ENCODE assay signal across 8 mouse cellular contexts in the genomic region with DNA sequence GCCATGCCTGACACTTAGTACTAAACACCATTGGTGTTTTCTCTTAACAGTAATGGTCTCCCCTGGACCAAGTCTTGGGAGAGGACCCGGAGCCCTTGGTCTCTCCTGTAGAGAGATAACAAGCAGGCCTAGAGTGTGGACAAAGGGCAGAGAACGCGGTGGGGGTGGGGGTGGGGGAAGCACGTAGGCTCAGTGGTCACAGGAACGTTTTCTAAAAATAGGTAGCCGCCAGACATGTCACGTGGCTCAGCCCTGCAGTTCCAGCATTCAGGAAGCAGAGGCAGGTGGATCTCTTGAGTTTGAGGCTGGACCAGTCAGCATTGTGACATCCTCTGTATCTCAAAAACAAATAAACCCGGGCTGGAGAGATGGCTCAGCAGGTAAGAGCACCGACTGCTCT. TPM values are rescaled to one million over a fixed set of nuclear protein-coding genes. Genes with fewer than 3 reads are reported as not detected.
A peak's percentile ranks its signal among the peaks of the same experiment; 100 is the strongest.
DNase-seq lines count a peak whose midpoint lies in the region; ATAC-seq lines count a peak whose summit lies in the region.

No protein-coding gene starts in this region.

- intact Hi-C loops in left cerebral cortex, postnatal 36 days (cut with DNase I), result loop anchor here (5.0 kb wide), 1 partner anchor 65 kb away; no protein-coding TSS in a partner anchor

- no peak overlapping the region for H3K27ac ChIP-seq in kidney, embryonic 14.5 days (ENCODE audit: low read depth, low read length)
- peak overlapping the region; percentile 94 for H3K27ac ChIP-seq in hindbrain, embryonic 14.5 days
- H3K27ac ChIP-seq in midbrain, embryonic 15.5 days, result peak overlapping the region; percentile 99

- H3K4me2 ChIP-seq in kidney, embryonic 14.5 days (replicated peaks; ENCODE audit: low read depth, low read length), result peak overlapping the region; percentile 71
- peak overlapping the region; percentile 83 for H3K4me2 ChIP-seq in hindbrain, embryonic 14.5 days (replicated peaks)
- peak overlapping the region; percentile 61 for H3K4me2 ChIP-seq in midbrain, embryonic 15.5 days

- no peaks in the 10 kb centered on the region for H3K9me3 ChIP-seq in kidney, embryonic 14.5 days (ENCODE audit: control insufficient read depth, low read length)
- H3K9me3 ChIP-seq in hindbrain, embryonic 14.5 days (ENCODE audit: control insufficient read depth, low read length), result no peaks in the 10 kb centered on the region
- no peaks in the 10 kb centered on the region for H3K9me3 ChIP-seq in midbrain, embryonic 15.5 days

- no peak for DNase-seq in kidney, adult 8-10 months
- DNase-seq in R1 (ENCODE audit: low read depth, low spot score), result peak; percentile 71
- DNase-seq in hindbrain, embryonic 14.5 days (ENCODE audit: low spot score), result no peak
- DNase-seq in left cerebral cortex, postnatal 36 days (ENCODE audit: low spot score in 2 of 2), result no peak
- no peak for DNase-seq in layer of hippocampus, adult 8-10 months (ENCODE audit: low spot score in 2 of 2)

- H3K4me1 ChIP-seq in kidney, embryonic 14.5 days (ENCODE audit: control insufficient read depth, insufficient read depth, low read length), result peaks cover 6% of the 10 kb centered on the region; the same call in 1 of the 2 replicates
- H3K4me1 ChIP-seq in hindbrain, embryonic 14.5 days (replicated peaks; ENCODE audit: control insufficient read depth, insufficient read depth, low read length), result peaks cover 28% of the 10 kb centered on the region
- H3K4me1 ChIP-seq in midbrain, embryonic 15.5 days, result peaks cover 29% of the 10 kb centered on the region

- no peaks in the 10 kb centered on the region for H3K27me3 ChIP-seq in kidney, embryonic 14.5 days (ENCODE audit: control insufficient read depth, insufficient read depth, low read length)
- no peaks in the 10 kb centered on the region for H3K27me3 ChIP-seq in hindbrain, embryonic 14.5 days (ENCODE audit: control insufficient read depth, insufficient read depth, low read length)
- no peaks in the 10 kb centered on the region for H3K27me3 ChIP-seq in midbrain, embryonic 15.5 days (replicated peaks)

- WGBS in kidney, embryonic 14.5 days, result 53% methylated on average over 9 of the region's 9 CpGs
- 44% methylated on average over 9 of the region's 9 CpGs for WGBS in hindbrain, embryonic 14.5 days
- 48% methylated on average over 9 of the region's 9 CpGs for WGBS in midbrain, embryonic 15.5 days

- peak overlapping the region; percentile 86; the same call in 1 of the 2 replicates for H3K9ac ChIP-seq in kidney, embryonic 14.5 days (ENCODE audit: low read depth, low read length)
- peak overlapping the region; percentile 89 for H3K9ac ChIP-seq in hindbrain, embryonic 14.5 days
- peak overlapping the region; percentile 98 for H3K9ac ChIP-seq in midbrain, embryonic 15.5 days

- peak overlapping the region; percentile 65 for H3K4me3 ChIP-seq in kidney, embryonic 14.5 days (ENCODE audit: low read length)
- H3K4me3 ChIP-seq in hindbrain, embryonic 14.5 days (replicated peaks; ENCODE audit: low read length), result peak overlapping the region; percentile 78
- H3K4me3 ChIP-seq in midbrain, embryonic 15.5 days, result peak overlapping the region; percentile 92

- ATAC-seq in kidney, embryonic 14.5 days (ENCODE audit: low FRiP score, low TSS enrichment), result no peak
- no peak for ATAC-seq in hindbrain, embryonic 14.5 days (ENCODE audit: low FRiP score)
- ATAC-seq in midbrain, embryonic 15.5 days (replicated peaks), result no peak
- no peak for ATAC-seq in frontal cortex, adult (ENCODE audit: low TSS enrichment)

- H3K36me3 ChIP-seq in kidney, embryonic 14.5 days (ENCODE audit: control insufficient read depth, insufficient read depth, low read length), result no peaks in the 10 kb centered on the region
- H3K36me3 ChIP-seq in hindbrain, embryonic 14.5 days (replicated peaks; ENCODE audit: control insufficient read depth, insufficient read depth), result no peaks in the 10 kb centered on the region
- H3K36me3 ChIP-seq in midbrain, embryonic 15.5 days (replicated peaks), result no peaks in the 10 kb centered on the region

RNA-seq across cellular contexts. Expression of a gene that starts 1.2 kb away (rescaled TPM):
- 249 and 297 TPM in 2 replicates for polyA plus RNA-seq in kidney, embryonic 14.5 days (2014; fragmentation: Nextera tagmentation; extraction: Ambion mirVana)
- polyA plus RNA-seq in hindbrain, embryonic 14.5 days (2014; fragmentation: Nextera tagmentation; extraction: Ambion mirVana), result 534 and 568 TPM in 2 replicates
- 529 and 534 TPM in 2 replicates for polyA plus RNA-seq in midbrain, embryonic 15.5 days (2015; fragmentation: Nextera tagmentation; extraction: Ambion mirVana)
- 100 to 1,000 TPM; 253 to 267 TPM for total RNA-seq in left cerebral cortex, postnatal 36 days (2021)
- total RNA-seq in layer of hippocampus, adult 8-10 months (2022), result 100 to 1,000 TPM; 289 to 291 (median 289) TPM
